Mouse (Mus musculus) forebrain, embryonic 15.5 days (tissue): ENCODE data around the gene Gm21865. TPM values are rescaled to one million over a fixed set of nuclear protein-coding genes. Genes with fewer than 3 reads are reported as not detected.
"Not testable (repeated sequence)": the region's sequence is repeated elsewhere in the genome, so short reads cannot be mapped to it uniquely, and the experiment has no call there.

Experiments
- ATAC-seq: fragments of 200-750 bp; cut with Nextera tagmentation; replicated peaks from 2 replicates; pipeline ENCODE4 v1.8.0; 2017; ENCODE audit warnings: mild to moderate bottlenecking, moderate TSS enrichment, moderate library complexity
- H3K27ac ChIP-seq: fragments of 300-500 bp; sonication (generic); replicated peaks from 2 replicates; pipeline ENCODE4 v1.5.1; 2015; ENCODE audit warnings: mild to moderate bottlenecking, inconsistent platforms
- H3K27me3 ChIP-seq: fragments of 300-500 bp; sonication (generic); 2 replicates; pipeline ENCODE4 v1.6.1; 2015; ENCODE audit warnings: inconsistent platforms
- H3K36me3 ChIP-seq: fragments of 300-500 bp; sonication (generic); 2 replicates; pipeline ENCODE4 v1.6.1; 2015; ENCODE audit warnings: mild to moderate bottlenecking, inconsistent platforms
- H3K4me1 ChIP-seq: fragments of 300-500 bp; sonication (generic); 2 replicates; pipeline ENCODE4 v1.6.1; 2015; ENCODE audit warnings: inconsistent platforms
- H3K4me2 ChIP-seq: fragments of 300-500 bp; sonication (generic); replicated peaks from 2 replicates; pipeline ENCODE4 v1.6.1; 2015; ENCODE audit warnings: mild to moderate bottlenecking, inconsistent platforms
- H3K4me3 ChIP-seq: fragments of 300-500 bp; sonication (generic); 2 replicates; pipeline ENCODE4 v1.5.1; 2015; ENCODE audit warnings: mild to moderate bottlenecking, inconsistent platforms
- H3K9ac ChIP-seq: fragments of 300-500 bp; sonication (generic); replicated peaks from 2 replicates; pipeline ENCODE4 v1.6.1; 2015; ENCODE audit warnings: mild to moderate bottlenecking, inconsistent platforms
- H3K9me3 ChIP-seq: fragments of 300-500 bp; sonication (generic); 2 replicates; pipeline ENCODE4 v1.6.1; 2016; ENCODE audit warnings: inconsistent platforms
- WGBS: fragments of 180-500 bp; shearing (Covaris S2); methylation state at CpG from one replicate; pipeline ENCODE4 v1.1.7; 2015; ENCODE audit warnings: mixed read lengths; 5-methylcytosine and 5-hydroxymethylcytosine counted together
- polyA plus RNA-seq: library from polyadenylated mRNA; unstranded; fragments of >200 nt; fragmentation: Nextera tagmentation; extraction: Ambion mirVana; gene quantifications from 2 replicates; pipeline ENCODE4 v1.2.1, GENCODE M21; 2015

Gm21865 gene
- polyA plus RNA-seq: not detected in 2 replicates

- H3K27me3 ChIP-seq, H3K9ac ChIP-seq, H3K27ac ChIP-seq, ATAC-seq, H3K36me3 ChIP-seq, H3K4me1 ChIP-seq, H3K4me2 ChIP-seq, H3K9me3 ChIP-seq, H3K4me3 ChIP-seq: not testable (repeated sequence)
- WGBS: no CpG with 5 or more reads among the region's 7 CpGs
Measured at GRCm38 (mm10) chrY:40316803-40317202, at the start of gene Gm21865. TSS of gene Gm21865 (minus strand) at chrY:40316903.

Other genes starting within 250 kb of the Gm21865 start
- not detected in 2 replicates for gene Gm21882, start 64.6 kb upstream of the Gm21865 start, polyA plus RNA-seq